Mouse (Mus musculus): Measurements from ENCODE around the gene Gsta4.

- TF ChIP-seq POLR2A (IDR thresholded peaks at IDR 0.05; ENCODE audit: low read depth, low read length), result no peak
- no peak for TF ChIP-seq CTCF (IDR thresholded peaks at IDR 0.05; ENCODE audit: extremely low read depth, insufficient read depth, insufficient read length, insufficient replicate concordance)
These were observed 43.1 kb upstream of the Gsta4 start for GRCm38 (mm10) chr9:78139463-78139862.

Data from spleen, adult 2 months (tissue).